Mouse (Mus musculus): ENCODE measurements around the gene Eral1.

- TF ChIP-seq EP300 (optimal IDR thresholded peaks at IDR 0.05) (no peak), CTCF (IDR thresholded peaks at IDR 0.05; ENCODE audit: low read depth) (no peak)
These were observed 49.6 kb downstream of the Eral1 start for GRCm38 (mm10) chr11:78030600-78030999.
